Mouse (Mus musculus) lung, adult 2 months (tissue): ENCODE results near the gene Fam227a. TPM values are rescaled to one million over a fixed set of nuclear protein-coding genes. Genes with fewer than 3 reads are reported as not detected.

ENCODE experiments used
- DNase-seq: peaks from one replicate; pipeline ENCODE4 v3.0.0; 2022
- H3K4me1 ChIP-seq: fragments of 200-500 bp; 2 replicates; pipeline ENCODE4 v1.6.1; 2011; ENCODE audit warnings: low read length; ENCODE audit not compliant: control insufficient read depth, insufficient read depth
- H3K4me3 ChIP-seq: fragments of 200-500 bp; replicated peaks from 2 replicates; pipeline ENCODE3; 2011; ENCODE audit warnings: low read depth, mild to moderate bottlenecking, control low read depth, low read length; ENCODE audit errors: extremely low read depth
- CTCF ChIP-seq: fragments of 200-500 bp; IDR thresholded peaks from 2 replicates; pipeline ENCODE4 v1.5.1; 2011; ENCODE audit warnings: mild to moderate bottlenecking, low read length, control low read depth; ENCODE audit not compliant: insufficient read depth
- POLR2A ChIP-seq: fragments of 200-500 bp; IDR thresholded peaks from 2 replicates; pipeline ENCODE4 v1.6.1; 2011; ENCODE audit warnings: low read depth, mild to moderate bottlenecking, control low read depth, low read length, borderline replicate concordance; ENCODE audit errors: extremely low read depth
- WGBS: fragments of 180-500 bp; shearing (Covaris S2); methylation state at CpG from one replicate; pipeline ENCODE4 v1.1.7; 2018; 5-methylcytosine and 5-hydroxymethylcytosine counted together
- polyA plus RNA-seq: library from polyadenylated mRNA; depleted of rRNA; stranded (reverse); fragments of >200 nt; gene quantifications from 2 replicates; pipeline ENCODE4 v1.2.3, GENCODE M21; 2012; rRNA removed

Fam227a gene
- polyA plus RNA-seq, 1 experiment = 4.2 TPM

DNA sequence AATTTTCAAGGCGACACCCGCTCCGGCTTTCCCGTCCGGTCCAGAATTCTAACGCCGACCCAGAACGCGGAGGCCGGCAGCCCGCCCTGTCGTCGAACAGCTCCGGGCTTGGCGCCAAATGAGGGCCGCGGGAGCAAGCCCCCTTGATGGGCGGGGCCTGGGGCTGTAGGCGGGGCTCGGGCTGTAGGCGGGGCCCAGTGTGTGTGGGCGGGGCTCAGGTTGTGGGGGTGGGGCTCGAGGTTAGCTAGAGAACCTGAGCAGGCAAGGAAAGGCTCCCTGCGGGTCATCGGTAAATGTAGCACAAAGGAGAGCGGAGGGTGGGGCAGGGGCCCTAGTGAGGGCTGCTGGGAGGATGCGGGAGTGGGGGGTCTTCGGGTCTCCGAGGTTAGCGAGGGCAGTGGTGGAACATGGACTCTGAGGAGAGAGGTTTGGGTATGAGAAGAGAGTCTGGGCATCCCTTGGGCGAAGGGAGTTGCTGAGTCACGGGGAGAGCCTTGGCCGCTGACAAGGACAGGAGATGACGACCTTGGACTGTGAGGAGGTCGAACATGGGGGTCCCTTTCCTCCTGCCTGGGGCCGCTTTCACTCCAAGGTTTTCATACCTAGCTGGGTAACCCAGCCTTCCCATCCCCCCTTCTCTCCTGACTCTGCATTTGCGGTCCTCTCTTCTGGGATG lies 53.6 kb downstream of the Fam227a start, which contains the start of gene Dmc1:
Dmc1 (minus strand) TSS at position 120 of the 676 bp plus-strand sequence.
- WGBS = 12% methylated on average over 37 of the region's 37 CpGs
- Histone ChIP-seq H3K4me3 (no peak within 1 kb of the TSS), H3K4me1 (no peaks in the 10 kb centered on the region; the same call in 1 of the 2 replicates)
- DNase-seq = peak; percentile 22
- no peak for TF ChIP-seq CTCF
- TF ChIP-seq POLR2A = no peak

DNA sequence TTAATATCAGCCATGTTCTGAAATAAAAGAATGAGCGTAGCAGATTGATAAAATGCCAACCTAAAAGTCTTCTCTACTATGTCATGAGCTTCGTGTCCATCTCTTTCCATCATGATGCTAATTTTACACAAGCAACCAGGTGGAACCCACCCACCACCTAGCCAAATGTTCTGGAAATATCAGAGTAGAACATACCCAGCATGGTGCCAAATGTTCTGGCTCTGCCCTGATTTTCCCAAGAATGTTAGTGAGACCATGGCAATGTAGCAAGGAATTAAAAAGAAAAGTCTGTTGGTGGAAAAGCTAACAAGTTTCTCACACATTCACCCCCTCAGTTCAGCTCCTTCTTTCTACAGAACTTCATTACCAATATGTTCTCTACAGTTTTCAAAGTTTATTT lies 58.6 kb downstream of the Fam227a start:
- no peak for TF ChIP-seq POLR2A
- no peak for TF ChIP-seq CTCF
- DNase-seq = no peak
- WGBS = 89% methylated on average over 2 of the region's 2 CpGs
- Histone ChIP-seq H3K4me3 (no peak overlapping the region), H3K4me1 (no peaks in the 10 kb centered on the region; the same call in 1 of the 2 replicates)

DNA sequence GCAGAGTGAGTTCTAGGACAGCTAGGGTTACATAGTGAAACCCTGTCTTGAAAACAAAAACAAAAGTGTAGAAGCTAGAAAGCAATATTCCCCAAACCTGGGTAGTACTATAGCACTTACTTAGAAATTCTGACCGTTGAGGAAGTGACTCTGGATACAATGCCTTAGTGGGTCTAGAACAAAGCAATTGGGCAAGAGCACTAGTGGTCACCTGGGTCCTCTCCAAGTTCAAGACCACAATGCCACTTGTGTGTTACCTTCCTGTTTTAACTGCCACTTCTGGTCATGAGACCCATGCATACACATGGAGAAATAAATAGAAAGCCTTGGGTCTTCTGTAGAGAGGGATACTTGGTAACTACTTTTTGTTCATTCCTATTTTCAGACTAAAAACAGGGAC lies 60.0 kb downstream of the Fam227a start:
- no peak for DNase-seq
- 63% methylated on average over 1 of the region's 1 CpGs for WGBS
- TF ChIP-seq CTCF = no peak
- Histone ChIP-seq H3K4me1 (no peaks in the 10 kb centered on the region), H3K4me3 (no peak overlapping the region)

DNA sequence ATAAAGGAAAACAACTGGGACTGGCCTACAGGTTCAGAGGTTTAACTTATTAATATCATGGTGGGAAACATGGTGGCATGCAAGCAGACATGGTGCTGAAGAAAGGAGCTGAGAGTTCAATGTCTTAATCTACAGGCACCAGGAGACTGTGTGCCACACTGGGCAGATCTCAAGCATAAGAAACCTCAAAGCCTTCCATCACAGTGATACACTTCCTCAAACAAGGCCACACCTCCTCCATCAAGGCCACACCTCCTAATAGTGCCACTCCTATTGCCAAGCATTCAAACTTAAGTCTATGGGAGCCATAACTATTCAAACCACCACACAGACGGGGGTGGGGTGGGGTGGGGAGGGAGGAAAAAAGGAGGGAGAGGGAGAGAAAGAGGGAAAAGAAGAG lies 77.2 kb downstream of the Fam227a start:
- WGBS = 71% methylated on average over 1 of the region's 1 CpGs
- Histone ChIP-seq H3K4me1 (no peaks in the 10 kb centered on the region), H3K4me3 (no peak overlapping the region)
- DNase-seq = no peak
- no peak for TF ChIP-seq POLR2A
- no peak for TF ChIP-seq CTCF

DNA sequence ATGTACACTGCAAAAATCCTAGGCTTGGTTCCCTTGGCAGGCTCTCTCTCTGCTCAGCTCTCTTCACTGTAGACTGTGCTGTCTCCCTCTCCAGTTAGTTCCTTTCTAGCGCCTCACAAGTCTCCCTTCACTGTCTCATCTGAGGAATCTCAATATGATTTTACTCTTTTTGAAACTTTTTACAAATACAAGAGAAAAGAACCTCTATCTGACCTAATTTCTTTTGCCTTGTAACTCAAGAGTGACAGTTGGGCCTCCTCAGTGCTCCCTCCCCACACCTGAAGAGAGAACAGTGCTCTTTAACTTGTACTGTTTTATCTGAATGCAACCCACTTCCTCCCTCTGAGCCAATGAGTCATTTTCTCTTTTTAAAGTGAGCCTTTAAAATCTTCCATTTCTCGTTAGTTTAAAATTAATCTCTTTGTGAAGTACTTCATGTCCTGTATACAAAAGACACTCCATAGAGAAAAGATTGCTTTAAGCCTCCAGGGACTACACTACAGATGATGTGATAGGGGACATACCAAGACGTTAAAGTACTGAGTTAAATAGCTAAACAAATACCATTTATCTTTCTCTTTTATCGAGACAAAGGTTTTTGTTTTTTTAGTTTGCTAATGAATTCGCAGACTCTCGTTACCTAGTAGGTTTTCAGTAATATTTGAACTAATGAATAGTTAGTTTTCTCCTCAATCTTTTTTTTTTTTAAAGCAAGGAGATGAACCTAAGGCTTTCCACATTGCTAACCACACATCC lies 80.9 kb downstream of the Fam227a start:
- no peak for DNase-seq
- WGBS = 47% methylated on average over 6 of the region's 6 CpGs
- Histone ChIP-seq H3K4me1 (no peaks in the 10 kb centered on the region), H3K4me3 (no peak overlapping the region)
- TF ChIP-seq CTCF = no peak
- no peak for TF ChIP-seq POLR2A

DNA sequence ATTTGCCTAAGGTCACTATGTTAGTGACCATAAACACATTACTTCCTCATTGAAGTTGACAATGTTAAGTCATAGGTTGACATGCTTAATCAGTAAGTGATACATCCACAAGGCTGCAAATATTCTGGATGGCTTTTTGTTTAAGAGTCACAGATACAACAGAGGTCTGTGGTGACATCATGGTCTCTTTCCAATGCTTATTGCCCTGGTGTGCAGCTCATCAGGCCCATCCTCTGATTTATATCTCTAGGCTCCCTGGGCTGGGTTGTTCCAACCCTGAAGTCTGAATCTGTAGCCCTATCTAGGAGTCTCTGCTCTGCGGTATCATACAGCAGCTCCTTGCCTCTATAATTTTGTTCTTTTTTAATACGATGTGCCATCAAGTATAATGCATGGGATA lies 81.8 kb downstream of the Fam227a start:
- 96% methylated on average over 2 of the region's 2 CpGs for WGBS
- H3K4me3 ChIP-seq = no peak overlapping the region
- no peak for DNase-seq
- H3K4me1 ChIP-seq = no peaks in the 10 kb centered on the region
- TF ChIP-seq POLR2A = no peak
- no peak for TF ChIP-seq CTCF

DNA sequence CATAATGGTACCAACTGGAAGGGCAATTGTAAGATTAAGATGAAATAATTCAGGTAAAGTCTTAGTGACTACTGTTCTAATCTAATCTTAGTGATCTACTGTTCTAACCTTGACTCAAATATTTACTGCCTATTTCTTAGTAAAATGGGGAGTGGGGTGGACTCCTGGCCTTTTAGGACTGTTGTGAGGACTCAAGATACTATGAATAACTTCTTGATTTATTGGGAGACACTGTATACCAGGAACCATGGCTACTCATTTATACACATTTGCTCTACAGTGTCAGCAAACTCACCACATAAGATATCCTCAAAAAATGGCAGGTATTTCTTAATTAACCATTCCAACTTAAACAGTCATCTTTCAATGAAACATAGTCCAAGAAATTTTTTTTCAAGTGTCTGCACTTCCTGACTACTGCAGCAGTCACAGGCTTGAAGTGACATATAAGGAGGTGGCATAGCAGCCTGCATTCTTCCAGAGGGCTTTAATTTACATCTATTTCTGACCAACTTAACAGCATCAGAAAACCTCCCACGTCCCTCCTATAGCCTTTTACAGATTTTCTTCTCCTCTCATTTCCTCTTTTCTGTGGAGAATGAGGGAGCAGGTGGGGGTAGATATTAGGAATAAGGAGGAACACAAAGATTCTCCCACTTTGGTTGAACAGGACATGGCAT lies 83.1 kb downstream of the Fam227a start:
- WGBS = 55% methylated on average over 1 of the region's 1 CpGs
- DNase-seq = no peak
- Histone ChIP-seq H3K4me1 (no peaks in the 10 kb centered on the region), H3K4me3 (no peak overlapping the region)
- TF ChIP-seq POLR2A (no peak), CTCF (no peak)

DNA sequence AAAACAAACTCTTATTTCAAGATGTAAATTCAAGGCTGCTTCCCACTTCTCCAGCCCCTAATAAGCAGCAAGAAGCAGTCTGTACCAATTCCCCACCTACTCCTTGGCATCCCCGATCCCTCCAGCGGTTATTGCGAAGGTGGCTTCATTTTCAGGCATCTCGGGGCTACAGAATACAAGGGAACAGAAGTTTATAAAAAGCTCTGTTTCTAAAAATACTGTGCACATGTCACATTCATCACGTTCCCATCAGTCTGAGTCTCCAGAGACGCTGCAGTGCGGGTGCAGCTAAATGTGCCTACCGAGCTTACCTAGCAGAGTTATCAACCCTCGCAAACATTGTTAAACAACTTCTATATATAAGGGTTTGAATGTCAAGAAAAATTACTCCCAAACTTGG lies 96.3 kb downstream of the Fam227a start:
- no peak for DNase-seq
- TF ChIP-seq CTCF = no peak
- TF ChIP-seq POLR2A = no peak
- Histone ChIP-seq H3K4me3 (no peak overlapping the region), H3K4me1 (no peaks in the 10 kb centered on the region)
- 71% methylated on average over 9 of the region's 9 CpGs for WGBS

DNA sequence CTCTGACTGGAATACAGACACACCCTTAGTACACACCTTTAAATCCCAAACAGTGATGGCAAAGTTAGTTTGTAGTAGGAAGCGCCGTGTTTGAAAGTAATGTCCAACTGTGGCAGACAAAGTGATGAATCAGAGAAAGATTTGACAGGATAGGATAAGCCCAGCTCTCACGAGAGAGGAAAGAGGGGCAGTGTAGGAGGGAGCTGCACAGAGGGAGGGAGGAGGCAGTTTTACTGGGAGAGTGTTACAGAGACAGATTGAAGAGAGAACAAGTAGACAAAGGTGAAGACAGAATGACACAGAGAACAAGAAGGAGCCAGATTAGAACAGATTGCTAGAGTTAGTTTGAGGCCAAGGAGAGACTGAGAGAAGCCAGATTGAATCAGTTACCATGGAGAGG lies 99.1 kb downstream of the Fam227a start:
- TF ChIP-seq CTCF = no peak
- TF ChIP-seq POLR2A = no peak
- WGBS = 48% methylated on average over 3 of the region's 3 CpGs
- H3K4me3 ChIP-seq = no peak overlapping the region
- no peak for DNase-seq
- no peaks in the 10 kb centered on the region for H3K4me1 ChIP-seq

Other genes starting within 250 kb of the Fam227a start
- gene Csnk1e, start 203.4 kb downstream of the Fam227a start, polyA plus RNA-seq = 90.8 and 109 TPM in 2 replicates
- gene Kcnj4, start 153.7 kb downstream of the Fam227a start, polyA plus RNA-seq = not detected in 2 replicates
- gene Kdelr3, start 142.5 kb downstream of the Fam227a start, polyA plus RNA-seq = 16.9 and 19.4 TPM in 2 replicates
- 255 and 299 TPM in 2 replicates for gene Ddx17, start 112.2 kb downstream of the Fam227a start, polyA plus RNA-seq
- gene Dmc1, start 53.8 kb downstream of the Fam227a start, polyA plus RNA-seq = 0.10 and 0.12 TPM in 2 replicates
- 10.2 and 18.2 TPM in 2 replicates for gene Cby1, start 243 bp upstream of the Fam227a start, polyA plus RNA-seq
- gene Tomm22, start 11.9 kb upstream of the Fam227a start, polyA plus RNA-seq = 21.3 and 31.9 TPM in 2 replicates
- 16.3 and 22.2 TPM in 2 replicates for gene Josd1, start 29.0 kb upstream of the Fam227a start, polyA plus RNA-seq
- gene Gtpbp1, start 31.9 kb upstream of the Fam227a start, polyA plus RNA-seq = 33.4 and 37.3 TPM in 2 replicates
- 74.7 and 88.6 TPM in 2 replicates for gene Sun2, start 83.6 kb upstream of the Fam227a start, polyA plus RNA-seq
- 51.1 and 51.2 TPM in 2 replicates for gene Dnal4, start 118.9 kb upstream of the Fam227a start, polyA plus RNA-seq
- gene Nptxr, start 145.8 kb upstream of the Fam227a start, polyA plus RNA-seq = 3.1 and 3.7 TPM in 2 replicates
- gene Npcd, start 175.3 kb upstream of the Fam227a start, polyA plus RNA-seq = 0.50 and 1.4 TPM in 2 replicates
- gene Cbx6, start 175.7 kb upstream of the Fam227a start, polyA plus RNA-seq = 87.3 and 94.1 TPM in 2 replicates
- 29.7 and 36.7 TPM in 2 replicates for gene Apobec3, start 232.7 kb upstream of the Fam227a start, polyA plus RNA-seq